Mouse (Mus musculus) heart, embryonic 12.5 days (tissue): ENCODE measurements around the gene Slc27a5. TPM values are rescaled to one million over a fixed set of nuclear protein-coding genes. Genes with fewer than 3 reads are reported as not detected.

Experiments
- ATAC-seq: fragments of 200-750 bp; cut with Nextera tagmentation; 2 replicates; pipeline ENCODE4 v1.8.0; 2017; ENCODE audit warnings: moderate TSS enrichment, moderate library complexity; ENCODE audit not compliant: insufficient number of reproducible peaks, low FRiP score
- H3K27ac ChIP-seq: fragments of 300-500 bp; sonication (generic); 2 replicates; pipeline ENCODE4 v1.5.1; 2016; ENCODE audit warnings: mild to moderate bottlenecking, moderate library complexity; ENCODE audit not compliant: poor library complexity, severe bottlenecking
- H3K27me3 ChIP-seq: fragments of 300-500 bp; sonication (generic); replicated peaks from 2 replicates; pipeline ENCODE4 v1.6.1; 2016; ENCODE audit warnings: mild to moderate bottlenecking, moderate library complexity
- H3K36me3 ChIP-seq: fragments of 300-500 bp; sonication (generic); 2 replicates; pipeline ENCODE4 v1.6.1; 2016; ENCODE audit warnings: mild to moderate bottlenecking, moderate library complexity
- H3K4me1 ChIP-seq: fragments of 300-500 bp; sonication (generic); replicated peaks from 2 replicates; pipeline ENCODE4 v1.6.1; 2016; ENCODE audit warnings: mild to moderate bottlenecking
- H3K4me2 ChIP-seq: fragments of 300-500 bp; sonication (generic); 2 replicates; pipeline ENCODE4 v1.6.1; 2016; ENCODE audit warnings: mild to moderate bottlenecking, moderate library complexity
- H3K4me3 ChIP-seq: fragments of 300-500 bp; sonication (generic); 2 replicates; pipeline ENCODE4 v1.5.1; 2016; ENCODE audit warnings: mild to moderate bottlenecking
- H3K9ac ChIP-seq: fragments of 300-500 bp; sonication (generic); 2 replicates; pipeline ENCODE4 v1.6.1; 2016; ENCODE audit warnings: mild to moderate bottlenecking, moderate library complexity
- H3K9me3 ChIP-seq: fragments of 300-500 bp; sonication (generic); replicated peaks from 2 replicates; pipeline ENCODE4 v1.6.1; 2016; ENCODE audit warnings: mild to moderate bottlenecking, moderate library complexity
- WGBS: fragments of 180-500 bp; shearing (Covaris S2); methylation state at CpG from one replicate; pipeline ENCODE4 v1.1.7; 2016; 5-methylcytosine and 5-hydroxymethylcytosine counted together
- polyA plus RNA-seq: library from polyadenylated mRNA; unstranded; fragments of >200 nt; fragmentation: Nextera tagmentation; extraction: Ambion mirVana; gene quantifications from 2 replicates; pipeline ENCODE4 v1.2.1, GENCODE M21; 2016

Gene Slc27a5
- polyA plus RNA-seq, 1 experiment from 2014 or later = not detected

DNA sequence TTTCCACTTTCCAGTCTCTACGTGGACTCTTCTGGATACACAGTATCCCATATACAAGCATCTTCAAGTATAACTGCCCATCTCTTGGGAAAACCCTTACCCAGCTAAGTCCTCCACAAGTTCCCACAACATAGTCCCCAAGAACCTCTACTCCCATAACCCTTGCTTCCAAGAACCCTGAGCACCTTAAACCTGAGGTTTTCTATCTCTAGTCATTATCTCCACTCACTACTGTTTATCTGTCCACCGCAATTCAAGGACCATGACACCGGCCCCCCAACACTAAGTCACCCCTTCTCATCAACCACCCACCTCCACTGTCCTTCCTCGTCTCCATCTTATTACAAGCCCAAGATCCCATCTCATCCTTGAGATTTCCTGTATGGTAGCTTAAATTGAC lies 38.8 kb upstream of the Slc27a5 start:
- peaks cover 42% of the 10 kb centered on the region for H3K4me1 ChIP-seq
- ATAC-seq = no peak
- H3K27ac ChIP-seq = peak overlapping the region; percentile 99
- H3K4me3 ChIP-seq = peak overlapping the region; percentile 85
- H3K36me3 ChIP-seq = peaks cover 34% of the 10 kb centered on the region
- peaks cover 7% of the 10 kb centered on the region for H3K27me3 ChIP-seq
- H3K9ac ChIP-seq = peak overlapping the region; percentile 97
- H3K4me2 ChIP-seq = peak overlapping the region; percentile 91
- no peaks in the 10 kb centered on the region for H3K9me3 ChIP-seq
- 29% methylated on average over 4 of the region's 4 CpGs for WGBS

DNA sequence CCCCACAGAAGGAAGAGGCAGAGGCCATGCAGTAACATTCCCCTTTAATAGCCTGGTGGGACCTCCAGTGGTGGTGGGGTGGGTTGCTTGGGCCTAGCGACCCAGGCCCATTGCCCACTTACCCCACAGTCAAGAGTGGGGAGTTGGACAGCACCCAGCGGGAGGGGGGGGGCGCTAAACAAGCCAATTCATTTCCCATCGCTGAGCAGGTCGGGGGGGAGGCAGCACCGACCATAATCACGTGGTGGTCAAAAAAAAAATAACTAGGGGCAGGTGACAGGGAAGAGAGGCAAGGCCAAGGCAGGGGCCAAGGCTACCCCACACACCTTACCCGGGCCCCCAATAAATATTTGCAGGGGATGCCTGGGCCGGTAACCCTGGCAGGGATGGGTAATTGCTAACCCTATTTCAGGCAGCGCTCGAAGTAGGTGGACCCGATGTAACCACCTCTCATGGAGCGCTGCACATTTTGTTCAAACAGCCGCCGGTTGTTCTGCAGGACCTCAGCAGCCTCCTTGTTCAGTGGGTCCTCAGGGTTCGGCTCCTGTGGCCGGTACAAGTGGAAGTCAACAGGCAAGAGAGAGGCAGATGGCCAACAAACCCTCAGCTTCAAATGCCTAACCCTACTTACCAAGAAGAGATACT lies 37.3 kb upstream of the Slc27a5 start:
- H3K9ac ChIP-seq = 0 out of 2 replicates have a peak overlapping the region, but pooled peaks have one; percentile 84
- no peaks in the 10 kb centered on the region for H3K27me3 ChIP-seq
- peak overlapping the region; percentile 91 for H3K4me2 ChIP-seq
- H3K27ac ChIP-seq = peak overlapping the region; percentile 85
- WGBS = 89% methylated on average over 17 of the region's 17 CpGs
- peaks cover 42% of the 10 kb centered on the region for H3K4me1 ChIP-seq
- peak overlapping the region; percentile 65 for H3K4me3 ChIP-seq
- ATAC-seq = no peak
- H3K36me3 ChIP-seq = peaks cover 47% of the 10 kb centered on the region
- no peaks in the 10 kb centered on the region for H3K9me3 ChIP-seq

DNA sequence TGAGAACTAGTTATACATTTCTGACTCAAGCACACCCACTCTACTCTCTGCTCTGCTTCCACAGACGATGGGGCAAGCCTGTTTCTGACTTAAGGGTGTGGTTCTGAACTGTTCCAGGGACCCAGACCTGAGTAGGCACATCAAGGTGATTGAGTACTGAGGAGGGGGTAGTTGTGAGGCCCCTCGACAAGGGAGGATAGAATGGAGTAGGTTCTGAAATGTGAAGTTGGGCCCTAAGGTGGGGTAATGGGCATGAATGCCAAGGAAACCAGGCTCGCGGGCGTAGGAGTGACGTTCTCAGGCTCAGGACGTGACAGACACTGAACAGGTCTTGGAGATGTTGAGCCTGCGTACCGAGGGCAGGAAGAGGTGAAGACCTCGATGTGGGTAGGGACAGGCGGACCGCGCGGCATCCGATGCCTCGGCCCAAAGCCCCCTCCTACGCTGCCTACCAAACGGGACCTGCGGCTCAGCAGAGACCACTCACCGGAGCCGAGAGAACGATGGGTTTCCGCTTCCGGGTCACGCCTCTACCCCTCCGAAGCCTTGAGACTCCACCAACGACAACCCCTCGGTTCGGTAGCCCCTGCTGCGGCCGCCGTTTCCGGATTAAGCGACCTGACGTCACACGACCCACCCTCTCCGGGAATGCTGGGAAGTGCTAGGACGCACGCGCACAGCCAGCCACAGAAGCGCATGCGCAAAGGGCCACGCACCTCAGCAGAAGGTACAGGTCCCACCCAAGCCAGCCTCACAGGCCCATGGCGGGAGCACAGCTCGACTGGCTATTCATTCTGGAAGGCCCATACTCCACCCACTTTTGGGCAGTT lies 36.4 kb upstream of the Slc27a5 start, which contains the start of gene Chmp2a:
Gene Chmp2a (minus strand): TSS at position 660 of the 830 bp plus-strand sequence.
- peak; percentile 81 for ATAC-seq
- Histone ChIP-seq H3K36me3 (peaks cover 57% of the 10 kb centered on the region), H3K9me3 (no peaks in the 10 kb centered on the region), H3K27ac (peak within 1 kb of the TSS; percentile 85), H3K4me1 (peaks cover 41% of the 10 kb centered on the region), H3K4me3 (peak within 1 kb of the TSS; percentile 65), H3K9ac (peak within 1 kb of the TSS; percentile 84), H3K4me2 (peak within 1 kb of the TSS; percentile 91), H3K27me3 (no peaks in the 10 kb centered on the region)
- WGBS = under 1% methylated on average over 45 of the region's 45 CpGs

DNA sequence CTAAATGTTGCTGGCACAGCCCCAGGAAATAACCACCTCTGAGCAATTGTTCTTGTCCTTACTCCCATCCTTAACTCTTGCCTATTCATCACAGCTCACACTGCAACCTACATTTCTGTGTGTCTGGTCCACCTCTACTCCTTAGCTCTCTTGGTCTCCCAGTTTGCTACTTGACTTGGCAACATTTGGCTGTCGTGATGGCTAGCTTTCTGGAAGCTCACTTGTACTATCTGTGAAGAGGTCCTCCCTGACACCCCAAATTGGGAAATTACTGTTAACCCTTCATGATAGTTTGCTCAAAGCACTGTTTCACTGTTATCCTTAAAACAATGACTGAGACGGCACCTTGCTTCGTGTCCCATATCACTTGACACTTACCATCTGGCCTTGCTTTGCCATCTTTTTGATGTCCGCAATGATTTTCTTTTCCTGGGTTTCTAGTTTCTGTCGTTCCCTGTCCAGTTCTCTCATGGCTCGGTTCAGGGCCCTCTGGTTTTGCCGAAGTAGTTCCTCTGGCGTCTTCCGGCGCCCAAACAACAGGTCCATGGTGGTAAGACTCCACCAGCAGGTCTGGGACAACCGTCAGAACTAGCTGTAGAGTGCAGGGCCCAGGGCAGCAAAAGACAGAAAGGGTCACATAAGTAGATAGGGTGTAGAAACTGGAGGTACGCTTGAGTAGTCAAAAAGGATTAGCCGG lies 35.6 kb upstream of the Slc27a5 start:
- H3K36me3 ChIP-seq = peaks cover 65% of the 10 kb centered on the region
- 43% methylated on average over 13 of the region's 13 CpGs for WGBS
- ATAC-seq = no peak

DNA sequence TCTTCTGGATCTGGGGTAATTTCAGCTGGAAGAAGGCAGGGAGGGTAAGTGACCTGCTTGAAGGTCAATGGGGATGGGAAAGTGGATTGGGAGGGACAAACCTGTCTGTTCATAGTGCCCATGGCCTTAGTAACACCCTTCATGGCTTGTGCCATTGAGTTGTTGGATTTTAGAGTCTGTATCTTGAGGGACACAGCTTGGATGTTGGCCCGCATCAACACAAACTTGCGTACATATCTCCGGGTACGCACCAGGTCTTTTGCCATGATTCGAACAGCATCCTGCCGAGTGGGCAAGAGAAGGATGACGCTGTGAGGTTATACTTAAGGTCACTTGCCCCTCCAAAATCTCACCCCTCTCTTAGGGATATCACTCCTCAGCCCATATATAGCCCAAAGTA lies 34.5 kb upstream of the Slc27a5 start:
- no peak overlapping the region for H3K4me3 ChIP-seq
- peaks cover 75% of the 10 kb centered on the region for H3K36me3 ChIP-seq
- peaks cover 33% of the 10 kb centered on the region for H3K4me1 ChIP-seq
- H3K9me3 ChIP-seq = no peaks in the 10 kb centered on the region
- ATAC-seq = no peak
- 91% methylated on average over 7 of the region's 7 CpGs for WGBS
- H3K4me2 ChIP-seq = no peak overlapping the region
- H3K27me3 ChIP-seq = no peaks in the 10 kb centered on the region
- H3K9ac ChIP-seq = no peak overlapping the region
- no peak overlapping the region for H3K27ac ChIP-seq

More for the DNA sequence above, 35.6 kb upstream of the Slc27a5 start:
- Histone ChIP-seq H3K27me3 (no peaks in the 10 kb centered on the region), H3K4me3 (peak overlapping the region; percentile 65), H3K9ac (peak overlapping the region; percentile 84), H3K9me3 (no peaks in the 10 kb centered on the region), H3K4me2 (peak overlapping the region; percentile 85), H3K4me1 (peaks cover 33% of the 10 kb centered on the region), H3K27ac (peak overlapping the region; percentile 85)

DNA sequence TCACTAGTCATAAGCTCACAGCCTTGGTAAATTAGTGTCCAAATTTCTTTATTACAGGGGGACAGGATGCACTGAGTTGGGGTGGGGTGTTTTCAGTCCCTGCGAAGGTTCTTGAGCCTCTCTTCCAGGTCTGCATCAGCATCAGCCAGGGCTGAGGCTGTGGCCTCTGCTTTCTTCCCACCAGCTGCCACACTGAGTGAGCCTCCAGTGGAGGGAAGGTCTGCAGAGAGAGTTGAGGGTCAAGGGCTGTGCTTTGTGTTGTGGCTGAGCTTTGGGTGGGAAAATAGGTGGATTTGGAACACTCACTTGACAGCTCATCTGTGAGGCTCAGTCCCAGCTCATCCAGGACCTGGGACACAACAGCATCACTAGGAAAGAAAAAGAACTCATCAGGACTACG lies 34.0 kb upstream of the Slc27a5 start:
- ATAC-seq = no peak
- no peak overlapping the region for H3K9ac ChIP-seq
- H3K9me3 ChIP-seq = no peaks in the 10 kb centered on the region
- no peak overlapping the region for H3K4me3 ChIP-seq
- no peak overlapping the region for H3K4me2 ChIP-seq
- H3K36me3 ChIP-seq = peaks cover 81% of the 10 kb centered on the region
- WGBS = 86% methylated on average over 2 of the region's 2 CpGs
- H3K27ac ChIP-seq = no peak overlapping the region
- peaks cover 33% of the 10 kb centered on the region for H3K4me1 ChIP-seq
- no peaks in the 10 kb centered on the region for H3K27me3 ChIP-seq

DNA sequence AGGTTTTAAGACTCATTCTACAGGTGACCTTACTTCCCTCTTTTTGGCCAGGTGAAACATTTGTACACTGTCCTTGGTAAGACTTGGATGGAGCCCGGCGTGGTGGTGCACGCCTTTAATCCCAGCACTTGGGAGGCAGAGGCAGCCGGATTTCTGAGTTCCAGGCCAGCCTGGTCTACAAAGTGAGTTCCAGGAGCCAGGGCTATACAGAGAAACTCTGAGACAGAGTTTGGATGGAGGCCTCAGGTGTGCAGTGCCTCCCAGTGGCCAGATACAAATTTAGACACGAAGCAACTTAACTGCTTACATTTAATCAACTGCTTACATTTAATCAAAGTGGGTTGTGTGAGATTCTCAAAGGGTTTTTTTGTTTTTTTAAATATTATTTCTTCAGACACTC lies 33.1 kb upstream of the Slc27a5 start:
- no peak overlapping the region for H3K9ac ChIP-seq
- no peak overlapping the region for H3K27ac ChIP-seq
- H3K9me3 ChIP-seq = no peaks in the 10 kb centered on the region
- no peak overlapping the region for H3K4me3 ChIP-seq
- no peaks in the 10 kb centered on the region for H3K27me3 ChIP-seq
- H3K4me1 ChIP-seq = peaks cover 31% of the 10 kb centered on the region
- H3K36me3 ChIP-seq = peaks cover 87% of the 10 kb centered on the region
- no peak overlapping the region for H3K4me2 ChIP-seq
- WGBS = 76% methylated on average over 5 of the region's 5 CpGs
- no peak for ATAC-seq

DNA sequence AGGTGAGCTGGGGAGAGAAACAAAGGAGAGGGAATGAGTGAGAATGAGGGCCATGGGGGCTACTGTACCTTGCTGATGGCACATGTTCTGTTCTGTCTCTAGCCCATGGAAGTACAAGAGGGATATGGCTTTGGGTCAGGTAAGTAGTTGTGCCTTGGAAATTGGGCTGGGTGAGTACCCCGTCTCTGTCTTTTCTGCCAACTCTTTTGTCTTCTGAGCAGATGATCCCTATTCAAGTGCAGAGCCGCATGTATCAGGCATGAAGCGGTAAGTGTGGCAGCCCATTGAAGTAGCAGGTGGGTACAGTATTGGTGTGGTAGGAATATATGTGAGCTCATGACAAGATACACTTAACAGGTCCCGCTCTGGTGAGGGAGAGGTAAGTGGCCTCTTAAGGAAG lies 31.0 kb upstream of the Slc27a5 start:
- Histone ChIP-seq H3K4me1 (peaks cover 27% of the 10 kb centered on the region), H3K27ac (no peak overlapping the region), H3K27me3 (no peaks in the 10 kb centered on the region), H3K4me2 (no peak overlapping the region), H3K36me3 (peaks cover 82% of the 10 kb centered on the region), H3K9ac (no peak overlapping the region), H3K4me3 (no peak overlapping the region), H3K9me3 (no peaks in the 10 kb centered on the region)
- WGBS = 96% methylated on average over 4 of the region's 4 CpGs
- ATAC-seq = no peak

DNA sequence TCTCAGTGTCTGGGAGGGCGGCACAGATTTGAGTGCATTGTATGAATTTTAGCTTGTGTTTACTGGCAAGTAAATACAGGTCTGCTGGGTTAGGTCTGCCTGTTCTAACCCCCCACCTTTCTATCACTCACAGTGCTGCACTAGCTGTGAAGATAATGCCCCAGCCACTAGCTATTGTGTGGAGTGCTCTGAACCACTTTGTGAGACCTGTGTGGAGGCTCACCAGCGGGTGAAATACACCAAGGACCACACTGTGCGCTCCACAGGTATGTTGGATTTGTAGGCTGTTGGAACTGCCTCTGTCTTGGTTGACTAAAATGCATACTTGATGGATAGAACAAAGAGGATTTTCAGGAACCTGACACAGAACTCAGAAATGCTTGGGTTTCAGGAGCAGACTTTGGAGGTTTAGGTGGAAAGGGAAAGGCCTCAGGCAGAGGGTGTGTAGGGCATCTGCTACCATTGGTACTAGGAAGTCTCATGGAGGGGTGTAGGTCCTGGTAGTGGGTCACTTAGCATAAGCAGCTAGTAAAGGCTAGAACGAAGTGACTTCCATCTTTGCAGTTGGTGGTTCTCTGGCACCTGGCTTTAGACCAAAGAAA lies 27.6 kb upstream of the Slc27a5 start:
- Histone ChIP-seq H3K27me3 (no peaks in the 10 kb centered on the region), H3K9ac (peak overlapping the region; percentile 97), H3K4me1 (peaks cover 20% of the 10 kb centered on the region), H3K36me3 (peaks cover 53% of the 10 kb centered on the region), H3K9me3 (no peaks in the 10 kb centered on the region), H3K27ac (peak overlapping the region; percentile 99; the same call in 1 of the 2 replicates), H3K4me2 (peak overlapping the region; percentile 92), H3K4me3 (peak overlapping the region; percentile 91)
- WGBS = 32% methylated on average over 4 of the region's 4 CpGs
- ATAC-seq = no peak

DNA sequence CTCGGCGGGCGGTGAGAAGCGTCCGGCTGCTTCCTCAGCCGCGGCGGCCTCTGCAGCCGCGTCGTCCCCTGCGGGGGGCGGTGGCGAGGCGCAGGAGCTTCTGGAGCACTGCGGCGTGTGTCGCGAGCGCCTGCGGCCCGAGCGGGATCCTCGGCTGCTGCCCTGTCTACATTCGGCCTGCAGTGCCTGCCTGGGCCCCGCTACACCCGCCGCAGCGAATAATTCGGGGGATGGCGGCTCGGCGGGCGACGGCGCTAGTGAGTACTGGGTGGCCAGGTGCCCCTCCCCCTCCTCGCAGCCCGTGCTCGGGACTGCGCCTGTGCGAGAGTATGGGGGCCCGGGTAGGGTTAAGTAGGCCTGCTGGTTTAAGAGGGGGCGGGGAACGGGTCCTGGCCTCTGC lies 26.8 kb upstream of the Slc27a5 start:
- Histone ChIP-seq H3K4me1 (peaks cover 20% of the 10 kb centered on the region), H3K9ac (peak overlapping the region; percentile 97), H3K4me2 (peak overlapping the region; percentile 92), H3K4me3 (peak overlapping the region; percentile 91), H3K27me3 (no peaks in the 10 kb centered on the region), H3K27ac (peak overlapping the region; percentile 99), H3K36me3 (peaks cover 45% of the 10 kb centered on the region), H3K9me3 (no peaks in the 10 kb centered on the region; the same call in 1 of the 2 replicates)
- ATAC-seq = peak; percentile 78
- under 1% methylated on average over 44 of the region's 44 CpGs for WGBS
